Mouse (Mus musculus): Measurements from ENCODE around the gene Erv3.
A peak's percentile ranks its signal among the peaks of the same experiment; 100 is the strongest.
"Not testable (repeated sequence)": the region's sequence is repeated elsewhere in the genome, so short reads cannot be mapped to it uniquely, and the experiment has no call there.

Gene Erv3

GRCm38 (mm10) chr2:131863472-131863871 is 3.9 kb upstream of the Erv3 start:
- DNase-seq (ENCODE audit: low spot score), result no peak

DNA sequence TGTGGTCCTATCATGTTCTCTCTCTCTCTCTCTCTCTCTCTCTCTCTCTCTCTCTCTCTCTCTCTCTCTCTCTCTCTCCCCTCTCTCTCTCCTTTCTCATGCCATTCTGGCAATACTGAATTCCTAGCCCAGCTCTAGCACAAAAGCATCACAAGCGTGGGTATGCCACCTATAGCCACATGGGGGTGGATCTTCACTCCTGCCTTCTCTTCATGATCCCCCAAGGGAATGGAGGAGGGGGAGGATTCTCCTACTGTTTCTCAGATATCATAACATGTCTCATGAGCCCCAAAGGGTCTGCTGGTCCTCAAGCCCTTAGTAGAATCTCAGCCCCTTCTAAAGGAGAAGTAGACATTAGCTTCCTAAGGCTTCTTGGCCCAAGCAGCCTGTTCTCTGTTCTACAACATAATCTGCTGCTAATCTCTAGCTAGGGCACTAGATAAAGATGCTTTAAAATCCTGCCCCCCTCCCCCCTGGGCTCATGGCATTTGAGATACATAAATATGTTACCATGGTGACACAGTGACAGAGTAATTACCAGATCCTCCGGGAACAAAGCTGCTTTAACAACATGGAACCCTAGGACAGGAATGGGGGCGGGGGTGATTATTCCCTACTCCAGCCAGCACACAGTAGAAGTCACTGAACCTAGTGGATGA is 3.2 kb upstream of the Erv3 start:
- no peak for DNase-seq (ENCODE audit: low spot score)

- no peak for DNase-seq (ENCODE audit: low spot score)
Measured at GRCm38 (mm10) chr2:131857838-131858237, 1.7 kb downstream of the Erv3 start.

GRCm38 (mm10) chr2:131853719-131854118 is 5.8 kb downstream of the Erv3 start:
- no peak for DNase-seq (ENCODE audit: low spot score)

DNA sequence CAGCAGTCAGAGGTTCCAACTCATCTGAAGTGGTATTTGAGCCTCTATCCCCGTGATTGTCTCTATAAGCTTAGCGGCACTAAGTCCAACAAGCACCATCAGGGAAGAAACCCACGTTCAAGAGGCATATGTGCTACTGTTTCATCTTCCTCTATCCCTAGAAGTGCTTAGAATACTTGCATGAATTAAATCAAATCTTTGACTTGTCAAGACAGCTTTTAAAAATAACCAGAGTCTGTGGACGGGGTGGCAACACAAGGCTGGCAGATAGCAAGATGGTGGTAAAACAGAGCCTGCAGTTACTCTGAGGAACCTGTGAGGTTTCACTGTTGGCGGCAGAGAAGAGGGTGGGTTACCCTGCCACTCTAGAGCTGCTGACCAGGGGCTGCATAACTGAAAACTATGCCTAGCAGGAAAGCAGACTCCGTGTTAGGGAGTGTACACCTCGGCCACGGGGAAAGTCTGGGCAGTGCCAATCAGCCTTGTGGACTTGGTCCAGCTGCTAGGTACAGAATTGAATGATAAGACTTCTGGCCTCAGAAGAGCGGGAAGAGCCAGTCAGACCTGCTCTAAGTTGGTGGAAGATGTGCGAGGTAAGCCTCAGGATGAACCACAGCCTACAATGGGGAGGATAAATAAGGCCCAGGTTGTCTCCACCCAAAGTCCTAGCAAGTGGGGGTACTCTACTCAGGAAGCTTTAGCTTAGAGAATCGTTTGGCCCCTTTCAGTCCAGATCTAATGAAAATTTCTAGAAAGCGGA is 8.0 kb downstream of the Erv3 start:
- peak; percentile 24 for DNase-seq (ENCODE audit: low spot score)

DNA sequence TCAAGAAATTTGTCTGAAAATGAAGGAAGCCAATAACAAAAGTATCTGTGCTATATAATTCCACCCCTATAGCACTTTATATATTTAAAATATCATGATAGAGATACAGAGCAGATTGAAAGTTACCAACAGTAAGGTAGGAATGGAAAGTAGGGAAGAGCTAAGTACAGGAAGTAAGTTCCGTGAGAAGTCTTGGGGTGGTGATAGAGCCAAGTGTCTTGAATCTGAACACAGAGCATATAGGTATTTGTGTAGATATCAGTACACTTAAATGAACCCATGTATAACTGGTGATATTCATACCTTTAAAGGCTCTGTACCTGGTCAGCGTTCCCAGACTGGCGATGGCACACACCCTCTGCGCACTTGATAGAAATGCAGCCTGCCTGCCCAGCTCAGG is 9.5 kb downstream of the Erv3 start:
- no peak for DNase-seq (ENCODE audit: low spot score)

GRCm38 (mm10) chr2:131847501-131848359 is 11.8 kb downstream of the Erv3 start:
- no peak for DNase-seq (ENCODE audit: low spot score)

GRCm38 (mm10) chr2:131846811-131847210 is 12.7 kb downstream of the Erv3 start:
- no peak for DNase-seq (ENCODE audit: low spot score)

DNA sequence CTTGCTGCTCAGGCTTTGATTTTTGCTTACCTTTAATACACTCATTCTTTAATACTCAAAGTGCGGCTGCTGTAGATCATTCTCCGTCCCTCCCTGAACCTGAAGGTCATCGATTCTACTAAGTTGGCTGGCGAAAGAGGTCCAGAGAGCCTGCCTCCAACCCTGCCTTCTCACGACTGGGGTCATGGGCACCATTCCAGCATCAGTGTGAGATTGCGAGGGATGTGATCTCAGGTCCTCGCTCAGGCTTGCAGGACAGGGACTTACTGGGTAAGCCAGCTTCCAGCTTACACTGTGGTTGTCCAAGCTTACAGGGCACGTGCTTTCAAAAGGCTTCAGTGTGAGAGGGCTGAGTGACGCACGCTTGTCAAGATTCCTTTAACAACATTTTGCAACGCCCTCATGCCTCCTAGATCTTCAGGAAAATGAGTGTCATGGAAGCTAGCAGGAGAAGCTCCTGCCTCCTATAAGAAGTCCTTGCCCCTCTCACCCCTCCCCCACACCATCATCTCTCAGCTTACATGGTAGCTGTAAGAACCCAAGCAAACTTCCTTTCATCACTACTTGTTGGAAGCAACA is 13.3 kb downstream of the Erv3 start:
- no peak for DNase-seq (ENCODE audit: low spot score)

- DNase-seq (ENCODE audit: low spot score), result no peak
Measured at GRCm38 (mm10) chr2:131845671-131846070, 13.9 kb downstream of the Erv3 start.

DNA sequence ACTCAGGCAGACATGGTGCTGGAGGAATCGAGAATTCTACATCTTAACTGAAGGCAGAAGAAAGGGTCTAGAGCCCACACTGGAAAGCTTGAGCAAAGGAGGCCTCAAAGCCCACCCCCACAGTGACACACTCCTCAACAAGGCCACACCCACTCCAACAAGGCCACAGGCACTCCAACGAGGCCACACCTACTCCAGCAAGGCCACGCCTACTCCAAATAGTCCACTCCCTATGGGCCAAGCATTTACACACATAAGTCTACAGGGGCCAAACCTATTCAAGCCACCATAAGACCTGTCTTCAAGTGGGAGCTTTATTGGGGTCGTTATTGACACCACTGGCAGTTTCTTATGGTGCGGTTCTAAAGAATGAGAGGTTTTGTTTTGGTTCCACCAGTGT is 17.0 kb downstream of the Erv3 start:
- DNase-seq (ENCODE audit: low spot score), result no peak

GRCm38 (mm10) chr2:131841321-131841693 is 18.2 kb downstream of the Erv3 start:
- DNase-seq (ENCODE audit: low spot score), result no peak

GRCm38 (mm10) chr2:131840611-131841320 is 18.8 kb downstream of the Erv3 start:
- no peak for DNase-seq (ENCODE audit: low spot score)

DNA sequence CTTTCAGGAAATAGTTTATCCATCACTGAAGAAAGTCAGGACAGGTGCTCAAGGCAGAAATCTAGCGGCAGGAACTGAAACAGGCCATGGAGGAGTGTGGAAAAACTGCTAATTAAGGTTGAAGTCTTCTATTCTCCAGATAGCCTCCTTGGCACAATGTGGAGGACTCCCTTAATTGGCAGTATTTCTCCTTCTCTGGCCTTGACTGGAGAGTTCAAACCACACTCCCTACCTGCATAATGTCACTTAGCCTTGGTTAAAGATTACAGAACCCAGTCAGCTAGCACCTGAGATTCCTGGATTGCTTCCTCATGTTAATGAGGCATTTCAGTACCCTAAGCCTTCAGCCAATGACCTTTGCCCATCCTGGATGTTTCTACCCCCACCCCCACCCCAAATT is 25.3 kb downstream of the Erv3 start:
- no peak for DNase-seq (ENCODE audit: low spot score)

- DNase-seq (ENCODE audit: low spot score), result no peak
Measured at GRCm38 (mm10) chr2:131831861-131832260, 27.7 kb downstream of the Erv3 start.

GRCm38 (mm10) chr2:131830945-131831344 is 28.6 kb downstream of the Erv3 start:
- not testable (repeated sequence) for DNase-seq (ENCODE audit: low spot score)

- no peak for DNase-seq (ENCODE audit: low spot score)
Measured at GRCm38 (mm10) chr2:131827999-131828975, 31.3 kb downstream of the Erv3 start.

GRCm38 (mm10) chr2:131827026-131827687 is 32.4 kb downstream of the Erv3 start:
- no peak for DNase-seq (ENCODE audit: low spot score)

GRCm38 (mm10) chr2:131825498-131825897 is 34.0 kb downstream of the Erv3 start:
- DNase-seq (ENCODE audit: low spot score), result no peak

DNA sequence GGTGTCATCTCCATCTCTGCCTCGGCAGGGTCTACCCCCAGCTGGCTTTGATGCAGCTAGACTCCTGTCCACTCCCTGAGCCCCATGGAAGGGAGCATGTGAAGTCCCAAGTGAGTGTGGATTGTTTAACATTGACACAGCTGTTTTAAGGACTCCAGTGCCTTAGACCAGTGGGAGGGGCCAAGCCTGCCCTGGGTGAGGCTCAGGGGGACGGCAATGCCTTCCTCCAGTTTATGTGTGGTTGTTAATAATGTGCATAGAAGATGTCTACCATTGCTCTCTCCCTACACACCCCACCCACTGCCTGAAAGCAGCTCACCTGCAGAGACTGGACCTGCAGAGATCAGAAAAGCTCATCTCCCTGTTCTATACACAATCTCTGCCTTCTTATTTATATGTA is 35.6 kb downstream of the Erv3 start:
- no peak for DNase-seq (ENCODE audit: low spot score)

Measured in spleen, adult 12 weeks (tissue).